Mouse (Mus musculus) ES-E14 (cell line): Measurements from ENCODE around the gene Edn2.

ENCODE experiments used
- CHD2 ChIP-seq: IDR thresholded peaks from 2 replicates; pipeline ENCODE4 v1.6.1; 2014; ENCODE audit warnings: mild to moderate bottlenecking, low read depth, low read length, inconsistent platforms
- HCFC1 ChIP-seq: IDR thresholded peaks from 2 replicates; pipeline ENCODE4 v1.6.1; 2012; ENCODE audit warnings: low read length, inconsistent platforms, borderline replicate concordance; ENCODE audit not compliant: insufficient read depth
- MAFK ChIP-seq: IDR thresholded peaks from 2 replicates; pipeline ENCODE4 v1.6.1; 2014; ENCODE audit warnings: mild to moderate bottlenecking, low read depth, low read length, inconsistent platforms; ENCODE audit not compliant: insufficient read depth

DNA sequence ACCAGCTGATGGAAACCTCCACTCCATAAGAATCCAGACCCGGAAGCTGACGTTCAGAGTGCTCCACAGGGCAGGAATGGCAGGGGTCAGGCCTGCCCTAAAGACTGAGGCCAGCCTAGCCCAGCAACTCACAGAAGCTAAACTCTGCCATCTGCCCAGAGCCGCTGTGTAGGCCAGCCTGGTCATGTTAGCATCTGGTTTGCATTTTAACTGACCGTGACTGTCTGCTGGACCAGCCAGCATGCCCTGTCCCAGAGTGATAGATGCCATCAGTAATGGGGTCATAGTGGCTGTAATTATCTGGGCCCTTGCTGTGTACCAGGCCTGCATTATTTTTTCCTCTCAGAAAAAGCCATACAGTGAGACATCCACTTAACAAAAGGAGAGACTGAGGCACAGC is 30.1 kb upstream of the Edn2 start:
- no peak for TF ChIP-seq CHD2
- TF ChIP-seq HCFC1, result no peak
- TF ChIP-seq MAFK, result no peak
